Mouse (Mus musculus) urinary bladder, adult 2 months (tissue): ENCODE measurements around the gene Wdr82. TPM values are rescaled to one million over a fixed set of nuclear protein-coding genes. Genes with fewer than 3 reads are reported as not detected.

Experiments used
- DNase-seq: peaks from one replicate; pipeline ENCODE4 v3.0.0; 2022; ENCODE audit warnings: low spot score
- polyA plus RNA-seq: library from polyadenylated mRNA; depleted of rRNA; stranded (reverse); fragments of >200 nt; gene quantifications from 2 replicates; pipeline ENCODE4 v1.2.3, GENCODE M21; 2012; rRNA removed

Gene Wdr82
- polyA plus RNA-seq, 1 experiment: 72.1 TPM

- no peak for DNase-seq
Observed at GRCm38 (mm10) chr9:106225469-106226150, 54.9 kb downstream of the Wdr82 start.

DNA sequence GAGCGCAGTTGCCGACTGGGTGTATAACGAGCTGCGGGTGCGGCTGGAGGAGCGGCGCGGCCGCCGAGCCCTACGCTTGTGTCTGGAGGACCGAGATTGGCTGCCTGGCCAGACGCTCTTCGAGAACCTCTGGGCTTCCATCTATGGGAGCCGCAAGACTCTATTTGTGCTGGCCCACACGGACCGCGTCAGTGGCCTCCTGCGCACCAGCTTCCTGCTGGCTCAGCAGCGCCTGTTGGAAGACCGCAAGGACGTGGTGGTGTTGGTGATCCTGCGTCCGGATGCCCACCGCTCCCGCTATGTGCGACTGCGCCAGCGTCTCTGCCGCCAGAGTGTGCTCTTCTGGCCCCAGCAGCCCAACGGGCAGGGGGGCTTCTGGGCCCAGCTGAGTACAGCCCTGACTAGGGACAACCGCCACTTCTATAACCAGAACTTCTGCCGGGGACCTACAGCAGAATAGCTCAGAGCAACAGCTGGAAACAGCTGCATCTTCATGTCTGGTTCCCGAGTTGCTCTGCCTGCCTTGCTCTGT, 55.5 kb downstream of the Wdr82 start:
- DNase-seq: no peak

- no peak for DNase-seq
Observed at GRCm38 (mm10) chr9:106227790-106228429, 57.2 kb downstream of the Wdr82 start.

DNA sequence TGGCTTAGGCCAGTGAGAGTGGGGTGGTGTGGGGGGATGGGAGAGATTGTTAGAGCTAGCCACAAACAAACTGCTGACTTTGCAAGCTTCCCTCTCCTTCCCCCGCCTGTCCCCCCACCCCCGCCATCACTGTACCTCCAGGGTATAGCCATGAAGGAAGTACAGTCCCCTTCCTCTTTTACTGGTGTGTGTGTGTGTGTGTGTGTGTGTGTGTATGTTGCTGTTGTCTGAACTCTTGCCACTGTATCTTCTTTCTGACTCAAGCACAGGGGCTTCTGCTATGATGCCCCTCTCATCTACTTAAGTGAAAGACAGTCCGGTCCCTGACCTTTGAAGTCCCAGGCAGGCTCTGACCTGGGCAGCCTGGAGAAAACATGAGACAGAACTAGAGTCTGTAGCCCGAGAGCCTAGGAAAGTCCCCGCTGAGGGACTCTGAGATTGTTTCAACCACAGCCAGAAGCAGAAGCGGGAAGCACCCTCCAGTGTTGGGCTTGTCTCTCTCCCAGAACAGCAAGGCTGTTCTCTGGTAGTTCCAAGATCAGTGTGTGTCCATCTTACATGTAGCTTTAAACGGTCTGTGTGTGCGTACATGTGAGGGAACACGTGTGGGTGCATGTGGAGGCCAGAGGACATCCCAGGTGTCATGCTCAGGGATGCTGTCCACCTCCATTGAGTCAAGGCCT, 59.5 kb downstream of the Wdr82 start:
- no peak for DNase-seq

- DNase-seq: no peak
Observed at GRCm38 (mm10) chr9:106230734-106231106, 60.0 kb downstream of the Wdr82 start.

DNA sequence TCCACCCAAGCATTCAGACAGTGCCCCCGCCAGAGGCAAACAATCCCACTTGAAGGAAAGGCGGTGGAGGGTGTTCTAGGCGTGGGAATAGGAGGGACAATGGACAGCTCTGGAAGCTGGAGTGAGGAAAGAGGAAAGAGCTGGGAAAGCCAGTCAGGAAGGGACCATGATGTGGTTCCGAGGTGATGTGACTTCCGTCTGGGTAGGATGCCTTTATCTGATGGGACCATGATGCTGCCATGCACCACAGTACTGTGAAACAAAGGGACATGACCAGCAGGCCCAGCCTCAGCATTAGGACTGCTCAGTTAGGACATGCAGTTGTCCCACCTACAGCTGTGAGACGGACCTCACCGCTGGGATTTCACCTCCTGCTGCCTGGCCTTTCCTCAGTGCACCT, 60.5 kb downstream of the Wdr82 start:
- DNase-seq: no peak

DNA sequence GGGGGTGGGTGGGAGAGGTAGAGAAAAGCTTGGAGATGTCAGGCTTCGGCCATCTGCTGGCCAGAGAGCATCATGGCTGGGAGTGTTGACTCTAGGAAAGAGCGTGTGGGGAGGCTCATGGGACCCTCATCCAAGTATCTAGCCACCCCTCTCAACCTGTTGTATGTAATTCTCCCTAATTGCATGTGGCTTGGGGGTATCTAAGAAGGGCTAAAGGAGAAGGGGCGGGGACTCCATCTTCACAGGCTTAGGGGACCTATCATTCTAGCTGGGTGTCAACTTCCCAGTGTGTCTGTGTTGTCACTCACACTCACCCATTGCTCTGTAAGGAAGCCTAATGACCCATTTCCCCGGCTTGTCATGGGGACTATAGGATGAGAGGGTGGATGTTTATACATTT, 61.1 kb downstream of the Wdr82 start:
- no peak for DNase-seq

DNA sequence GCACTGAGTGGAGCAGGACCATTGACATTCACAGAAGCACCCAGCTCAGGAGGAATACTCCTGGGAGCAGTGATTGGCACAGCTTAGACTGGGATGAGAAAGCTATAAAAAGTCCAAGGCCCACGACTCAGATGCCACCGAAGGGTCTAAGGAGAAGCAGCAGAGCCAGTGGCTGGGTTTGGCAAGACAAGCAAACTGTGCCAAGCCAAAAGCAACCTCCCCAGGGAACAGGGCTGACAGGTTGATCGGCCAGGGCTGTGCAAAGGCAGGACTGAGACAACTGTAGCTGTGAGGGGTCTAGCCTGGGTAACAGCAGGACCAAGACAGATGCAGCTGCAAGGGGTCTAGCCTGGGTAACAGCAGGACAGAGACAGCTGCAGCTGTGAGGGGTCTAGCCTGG, 62.2 kb downstream of the Wdr82 start:
- no peak for DNase-seq

DNA sequence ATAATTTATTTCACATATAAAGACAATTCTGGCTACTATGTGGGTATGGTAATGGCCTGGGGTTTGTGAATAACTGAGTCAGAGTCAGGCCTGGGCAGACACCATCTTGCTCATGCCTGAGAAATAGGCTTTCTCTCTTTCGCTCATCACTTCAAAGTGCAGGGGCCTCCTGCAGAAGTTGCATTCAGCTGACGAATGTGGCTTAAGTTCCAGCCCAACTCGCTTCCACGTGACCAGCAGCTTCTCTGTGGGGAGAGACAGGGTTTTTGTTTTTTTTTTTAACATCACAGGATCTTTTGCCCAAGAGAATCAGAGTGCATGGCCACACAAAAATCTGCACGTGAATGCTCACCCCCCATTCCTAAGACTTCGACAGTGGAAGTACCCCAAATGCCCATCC, 63.2 kb downstream of the Wdr82 start:
- no peak for DNase-seq

DNA sequence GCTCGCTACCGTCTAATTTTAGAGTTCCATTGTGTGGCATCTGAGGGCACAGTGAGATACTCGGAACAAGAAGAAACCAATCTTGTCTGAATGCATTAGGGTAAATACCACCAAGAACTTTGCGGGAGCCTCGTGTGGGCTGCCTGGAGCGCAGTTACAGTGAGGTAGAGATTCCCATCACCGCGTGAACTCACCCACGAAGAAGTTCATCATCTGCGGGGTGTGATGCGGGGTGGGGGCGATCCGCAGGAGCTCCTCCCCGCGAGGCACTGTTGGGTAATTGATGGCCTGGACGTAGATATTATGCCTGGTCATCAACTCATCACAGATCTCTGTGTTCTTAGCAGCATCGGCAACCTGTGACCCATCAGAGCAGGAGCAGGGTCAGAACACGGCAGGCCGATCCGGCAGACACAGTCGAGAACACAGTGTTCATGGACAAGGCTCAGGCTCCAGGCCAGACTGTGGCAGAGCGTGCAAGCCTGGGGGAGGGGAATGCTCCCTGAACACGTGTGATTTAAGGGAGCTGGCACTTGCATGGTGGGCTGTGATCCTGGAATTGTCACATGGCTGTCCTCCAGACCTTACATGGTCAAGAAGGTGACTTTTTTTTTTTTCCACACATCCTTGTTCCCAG, 64.6 kb downstream of the Wdr82 start:
- no peak for DNase-seq

GRCm38 (mm10) chr9:106236156-106236817, 65.6 kb downstream of the Wdr82 start:
- DNase-seq: no peak

DNA sequence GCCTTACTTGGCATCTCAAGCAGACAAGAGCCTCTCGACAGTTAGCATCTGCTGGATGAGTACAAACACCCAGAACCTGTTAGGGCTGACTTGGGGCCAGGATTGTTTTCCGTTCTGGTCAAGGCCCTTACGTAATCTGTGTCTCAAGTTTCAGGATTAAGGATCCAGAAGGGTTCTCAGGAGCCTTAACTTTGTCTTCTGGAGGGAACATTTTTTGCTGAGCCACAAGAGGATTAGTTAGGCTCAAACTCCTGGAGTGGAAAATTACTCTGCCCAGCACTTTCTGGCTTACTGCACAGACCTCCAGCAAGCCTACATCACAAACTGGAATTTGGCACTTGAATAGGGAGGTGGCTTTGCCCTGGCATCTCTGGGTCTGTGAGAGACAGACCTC, 66.1 kb downstream of the Wdr82 start:
- no peak for DNase-seq

DNA sequence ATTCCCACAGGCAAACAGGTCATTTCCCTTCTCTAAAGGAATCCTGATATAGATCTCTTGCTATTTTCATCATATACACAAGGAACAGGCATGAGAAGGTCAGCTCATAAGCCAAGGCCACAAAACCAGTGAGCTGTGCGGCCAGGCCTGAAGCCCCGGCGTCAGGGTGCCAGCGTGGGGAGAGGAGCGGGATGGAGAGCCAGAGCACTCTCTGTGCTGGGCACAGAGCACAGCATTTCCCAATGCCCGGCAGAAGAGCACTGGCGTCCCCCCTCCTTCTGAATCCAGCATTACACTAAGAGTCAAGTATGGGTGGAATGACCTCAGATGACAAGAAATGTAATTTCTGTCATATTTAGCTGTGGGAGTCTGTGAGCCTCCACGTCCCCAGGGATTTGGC, 66.7 kb downstream of the Wdr82 start:
- DNase-seq: no peak

DNA sequence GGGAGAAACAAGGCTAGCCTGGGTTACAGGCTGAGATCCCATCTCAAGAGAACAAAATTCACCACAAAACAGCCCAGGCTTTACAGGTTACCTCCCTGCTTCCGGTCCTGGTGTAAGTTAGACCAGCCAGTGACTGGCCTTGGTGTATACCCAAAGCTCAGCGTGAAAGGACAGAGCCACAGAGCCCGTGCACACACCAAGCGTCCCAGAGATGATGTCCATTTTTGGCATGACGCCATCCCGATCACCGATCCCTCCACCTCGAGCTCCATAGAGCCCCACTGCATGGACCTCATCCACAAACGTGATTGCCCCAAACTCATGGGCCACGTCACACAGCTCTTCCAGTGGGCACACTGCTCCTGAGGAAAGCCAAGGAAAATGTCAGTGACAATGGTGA, 67.2 kb downstream of the Wdr82 start:
- DNase-seq: no peak

Other genes starting within 250 kb of the Wdr82 start
- 4.1 and 4.8 TPM in 2 replicates for gene Col6a5, start 210.3 kb upstream of the Wdr82 start, polyA plus RNA-seq
- 1.3 and 1.4 TPM in 2 replicates for gene Col6a4, start 74.1 kb upstream of the Wdr82 start, polyA plus RNA-seq
- gene Glyctk, start 12.8 kb upstream of the Wdr82 start, polyA plus RNA-seq: 1.1 and 1.5 TPM in 2 replicates
- 40.2 and 47.0 TPM in 2 replicates for gene Ppm1m, start 28.8 kb downstream of the Wdr82 start, polyA plus RNA-seq
- gene Twf2, start 32.2 kb downstream of the Wdr82 start, polyA plus RNA-seq: 33.1 and 35.7 TPM in 2 replicates
- 1.8 and 2.5 TPM in 2 replicates for gene Tlr9, start 51.7 kb downstream of the Wdr82 start, polyA plus RNA-seq
- 93.3 and 105 TPM in 2 replicates for gene Alas1, start 77.7 kb downstream of the Wdr82 start, polyA plus RNA-seq
- gene Poc1a, start 110.1 kb downstream of the Wdr82 start, polyA plus RNA-seq: 3.9 and 4.5 TPM in 2 replicates
- 33.5 and 34.7 TPM in 2 replicates for gene Dusp7, start 197.7 kb downstream of the Wdr82 start, polyA plus RNA-seq